Mouse (Mus musculus) lung, adult 18-20 months (tissue): Measurements from ENCODE around the gene Rsg1.

Source experiments
- DNase-seq, 2 experiments: peaks; one replicate each; pipeline ENCODE4 v3.0.0; 2022; ENCODE audit warnings: mixed read lengths in 2 of 2

Rsg1 gene

GRCm38 (mm10) chr4:141247776-141248613 lies 34.2 kb downstream of the Rsg1 start:
- DNase-seq = peak; percentile 27 to 53

- peak in 1 of 2 experiments; percentile 35 for DNase-seq
Measured at GRCm38 (mm10) chr4:141248614-141248978, 34.8 kb downstream of the Rsg1 start.

- no peak for DNase-seq
Measured at GRCm38 (mm10) chr4:141249383-141249782, 35.6 kb downstream of the Rsg1 start.

- DNase-seq = no peak
Measured at GRCm38 (mm10) chr4:141251071-141251470, 37.3 kb downstream of the Rsg1 start.

GRCm38 (mm10) chr4:141252641-141253040 lies 38.9 kb downstream of the Rsg1 start:
- no peak for DNase-seq

GRCm38 (mm10) chr4:141254234-141254633 lies 40.5 kb downstream of the Rsg1 start:
- DNase-seq = no peak

GRCm38 (mm10) chr4:141257440-141257839 lies 43.7 kb downstream of the Rsg1 start:
- no peak for DNase-seq

- DNase-seq = no peak
Measured at GRCm38 (mm10) chr4:141259413-141259812, 45.7 kb downstream of the Rsg1 start.

GRCm38 (mm10) chr4:141260007-141260723 lies 46.4 kb downstream of the Rsg1 start:
- DNase-seq = peak; percentile 84 to 92

- no peak for DNase-seq
Measured at GRCm38 (mm10) chr4:141262906-141263637, 49.3 kb downstream of the Rsg1 start.

- no peak for DNase-seq
Measured at GRCm38 (mm10) chr4:141265979-141266637, 52.4 kb downstream of the Rsg1 start.

- no peak for DNase-seq
Measured at GRCm38 (mm10) chr4:141267250-141267649, 53.5 kb downstream of the Rsg1 start.

- peak in 1 of 2 experiments; percentile 68 for DNase-seq
Measured at GRCm38 (mm10) chr4:141267837-141268236, 54.1 kb downstream of the Rsg1 start.

GRCm38 (mm10) chr4:141268350-141268749 lies 54.6 kb downstream of the Rsg1 start:
- no peak for DNase-seq

- no peak for DNase-seq
Measured at GRCm38 (mm10) chr4:141269080-141269479, 55.3 kb downstream of the Rsg1 start.

GRCm38 (mm10) chr4:141270201-141270940 lies 56.6 kb downstream of the Rsg1 start:
- no peak for DNase-seq

- DNase-seq = no peak
Measured at GRCm38 (mm10) chr4:141271228-141271627, 57.5 kb downstream of the Rsg1 start.

GRCm38 (mm10) chr4:141271721-141272120 lies 58.0 kb downstream of the Rsg1 start:
- DNase-seq = peak; percentile 76 to 88

- DNase-seq = peak; percentile 73 to 80
Measured at GRCm38 (mm10) chr4:141272878-141273277, 59.1 kb downstream of the Rsg1 start.

- DNase-seq = peak; percentile 85 to 90
Measured at GRCm38 (mm10) chr4:141273296-141273695, 59.5 kb downstream of the Rsg1 start.

- DNase-seq = peak; percentile 51 to 55
Measured at GRCm38 (mm10) chr4:141274485-141275341, 61.0 kb downstream of the Rsg1 start.
